Mouse (Mus musculus) NIH3T3 (cell line): ENCODE data around the gene Ndst2.

Experiments
- DNase-seq: peaks from one replicate; pipeline ENCODE4 v3.0.0-alpha.2; 2012; ENCODE audit warnings: low read depth

Gene Ndst2

DNA sequence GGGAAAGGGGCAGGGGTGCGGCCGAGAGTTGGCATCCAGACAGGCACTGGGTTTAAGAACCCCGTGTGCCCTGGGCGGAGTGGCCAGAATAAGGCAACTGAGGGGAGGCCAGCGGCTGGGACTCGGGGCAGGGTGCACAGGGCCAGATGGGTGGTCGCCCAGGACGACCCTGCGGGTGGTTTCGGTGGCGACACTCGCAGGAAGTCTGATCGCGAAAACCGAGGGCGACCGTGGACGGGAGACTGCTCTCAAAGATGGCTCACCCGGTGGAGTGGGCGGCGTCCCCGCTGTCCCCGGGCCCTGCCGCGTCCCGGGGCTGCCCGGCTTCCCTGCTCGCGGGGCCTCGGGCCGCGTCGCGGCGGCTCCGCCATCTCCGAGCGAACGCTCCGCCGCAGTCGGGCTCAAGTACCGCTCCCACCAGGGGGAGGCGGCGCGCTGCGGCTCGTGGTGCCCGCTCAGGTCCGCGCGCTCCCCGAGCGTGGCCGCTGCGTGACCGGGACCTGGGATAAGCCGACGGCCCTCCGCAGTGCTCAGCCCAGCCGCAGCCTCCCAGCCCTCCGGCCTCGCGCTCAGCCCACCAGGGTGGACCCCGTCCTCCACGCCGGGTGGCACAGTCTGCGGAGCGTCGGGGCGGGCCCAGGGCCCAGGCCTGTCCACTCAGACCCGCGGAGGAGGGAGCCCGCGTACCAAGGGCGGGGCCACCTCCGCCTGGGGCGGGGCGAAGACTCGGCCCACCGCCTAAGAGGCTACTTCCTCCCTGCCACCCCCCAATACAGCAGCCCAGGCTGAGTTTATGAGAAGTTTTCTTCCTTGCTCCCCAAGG lies at the start of gene Ndst2:
TSS of gene Ndst2 (minus strand) at position 611 of the 823 bp plus-strand sequence.
- DNase-seq = peak; percentile 94

DNA sequence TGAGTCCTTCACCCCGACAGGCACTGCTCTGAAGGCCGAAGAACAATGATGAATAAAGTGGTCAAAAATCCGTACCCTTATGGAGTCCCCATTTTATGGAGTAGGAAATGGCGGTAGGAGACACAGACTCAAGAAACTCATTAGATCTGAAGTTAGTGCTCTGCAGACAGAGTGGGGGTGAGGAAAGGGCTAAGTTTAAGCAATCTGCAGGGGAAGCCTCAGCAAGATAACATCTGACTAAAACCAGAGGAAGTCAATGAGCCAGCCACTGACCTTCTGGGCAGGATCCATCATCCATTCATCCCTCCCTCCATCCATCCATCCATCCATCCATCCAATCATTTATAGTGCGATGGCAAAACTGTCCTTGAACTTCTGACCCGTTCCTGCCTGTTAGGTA lies 49.2 kb upstream of the Ndst2 start:
- no peak for DNase-seq

DNA sequence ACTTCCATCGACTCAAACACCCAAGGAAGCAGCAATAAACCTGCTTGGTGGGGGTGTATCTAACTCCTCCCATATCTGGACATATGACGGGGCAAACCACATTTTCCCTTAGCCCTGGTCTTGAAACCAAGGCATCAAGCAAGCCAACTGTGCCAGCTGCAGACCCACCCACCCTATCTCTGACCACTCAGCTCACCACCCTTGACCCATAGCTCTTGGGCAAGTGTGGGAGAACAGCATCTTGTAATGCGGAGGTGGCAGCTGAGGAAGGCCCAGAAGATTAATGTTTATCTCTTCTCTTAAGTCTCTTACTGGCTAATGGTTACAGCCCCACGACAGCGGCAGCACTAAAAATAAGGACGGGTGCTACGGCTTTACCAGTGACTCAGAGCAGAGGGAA lies 48.5 kb upstream of the Ndst2 start:
- no peak for DNase-seq

DNA sequence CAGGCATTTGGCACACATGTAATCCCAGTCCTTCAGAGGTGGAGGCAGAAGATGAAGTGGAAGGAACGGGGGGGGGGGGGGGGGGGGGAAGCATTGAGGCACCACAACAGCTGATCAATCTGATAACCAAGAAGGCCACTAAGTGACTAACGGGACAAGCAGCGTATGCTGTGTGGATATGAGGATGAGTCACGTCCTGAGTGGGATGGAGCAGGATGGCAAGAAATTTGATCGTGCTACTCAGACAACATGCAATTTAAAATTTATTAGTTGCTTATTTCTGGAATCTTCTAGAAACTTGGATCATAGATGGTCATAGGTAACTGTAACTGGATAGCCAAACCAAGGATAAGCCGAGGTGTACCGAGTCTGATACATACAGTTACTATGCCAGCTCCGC lies 45.9 kb upstream of the Ndst2 start:
- peak; percentile 43 for DNase-seq

DNA sequence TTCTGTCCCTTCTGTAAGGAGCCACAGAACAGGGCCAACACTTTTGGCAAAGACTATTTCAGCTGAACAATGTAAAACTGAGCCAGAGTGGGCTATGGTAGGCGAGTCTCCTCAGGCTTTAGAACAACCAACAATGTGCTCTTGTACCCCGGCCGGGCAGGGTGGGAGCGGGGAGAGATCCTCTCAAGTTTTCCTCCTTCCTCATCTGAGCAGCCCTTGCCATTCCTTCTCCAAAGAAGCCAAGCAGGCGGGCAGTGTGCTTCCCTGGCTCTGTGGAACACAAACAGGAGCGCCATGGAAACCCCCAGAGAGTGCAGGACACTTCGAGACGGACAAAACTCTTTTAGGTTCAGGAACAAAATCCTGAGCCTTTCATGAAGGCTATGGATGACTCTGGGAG lies 44.1 kb upstream of the Ndst2 start:
- no peak for DNase-seq

DNA sequence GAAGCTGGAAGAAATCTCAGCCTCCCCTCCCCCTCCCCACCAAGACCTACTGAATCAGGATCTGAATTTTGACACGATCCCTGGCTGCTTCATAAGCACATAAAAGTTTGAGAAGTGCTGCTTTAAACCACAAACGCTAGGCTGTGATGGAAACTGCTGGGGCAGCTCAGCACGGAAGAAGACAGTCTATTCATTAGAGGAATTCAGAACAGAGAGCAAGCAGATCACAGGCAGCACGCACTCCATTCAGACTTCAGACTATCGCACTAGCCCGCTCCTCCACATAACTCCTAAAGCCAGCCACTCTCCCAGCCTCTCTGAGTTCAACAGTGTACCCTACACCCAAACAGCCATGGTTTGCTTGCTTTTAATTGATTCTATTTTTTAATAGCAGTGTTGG lies 41.3 kb upstream of the Ndst2 start:
- no peak for DNase-seq

DNA sequence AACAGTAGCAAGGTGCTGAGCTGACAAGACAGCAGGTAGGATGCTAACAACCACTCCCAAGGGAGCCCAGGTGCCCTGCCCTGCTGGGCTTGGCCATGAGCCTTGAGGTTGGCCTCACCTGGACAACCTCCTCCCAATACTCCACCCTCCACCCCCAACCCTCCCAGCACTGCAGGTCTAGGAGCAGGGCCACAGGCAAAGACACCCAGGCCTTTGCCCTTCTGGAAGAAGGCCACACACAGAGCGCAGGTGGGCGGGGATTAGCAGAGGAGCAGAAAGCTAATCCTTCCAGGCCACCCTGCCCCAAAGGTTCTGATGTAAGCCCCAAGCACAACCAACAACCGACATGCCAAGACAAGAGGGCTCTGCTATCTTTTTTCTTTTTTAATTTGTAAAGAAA lies 39.0 kb upstream of the Ndst2 start:
- no peak for DNase-seq

DNA sequence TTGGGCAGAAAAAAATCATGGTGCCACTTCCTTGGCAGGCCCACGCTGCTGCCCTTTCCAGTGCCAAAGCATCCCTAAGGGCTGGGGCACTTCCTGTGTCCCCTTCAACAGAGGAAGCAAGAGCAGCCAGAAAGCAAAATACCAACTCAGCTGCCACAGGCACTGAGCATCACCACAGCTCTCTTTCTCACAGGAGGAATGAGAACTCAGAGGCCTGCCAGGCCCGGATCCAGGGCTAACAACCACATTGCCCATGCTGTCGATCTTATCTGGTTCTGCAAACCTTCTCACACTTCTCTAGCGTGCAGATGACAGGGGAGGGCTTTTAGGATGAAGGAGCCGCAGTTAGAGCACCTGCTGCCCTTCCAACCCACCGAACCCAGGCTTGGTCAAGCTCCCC lies 38.4 kb upstream of the Ndst2 start:
- DNase-seq = no peak

DNA sequence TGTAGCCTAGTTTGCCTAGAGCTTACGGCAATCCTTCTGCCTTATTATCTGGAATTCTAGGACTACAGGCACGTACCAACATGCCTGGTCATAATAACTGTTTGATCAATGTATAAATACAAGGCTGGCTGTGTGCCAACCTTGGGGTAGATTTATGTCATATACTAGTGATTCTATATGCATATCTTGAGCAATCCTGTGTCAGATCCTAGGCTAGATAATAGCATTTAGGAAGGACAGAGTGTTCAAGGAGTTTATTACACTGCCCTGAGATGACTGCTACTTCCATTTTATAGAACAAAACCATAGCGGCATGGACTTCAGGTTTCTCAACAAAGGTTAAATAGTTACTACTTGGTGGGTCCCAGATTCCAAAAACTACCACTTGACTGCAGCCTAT lies 37.6 kb upstream of the Ndst2 start:
- peak; percentile 17 for DNase-seq

DNA sequence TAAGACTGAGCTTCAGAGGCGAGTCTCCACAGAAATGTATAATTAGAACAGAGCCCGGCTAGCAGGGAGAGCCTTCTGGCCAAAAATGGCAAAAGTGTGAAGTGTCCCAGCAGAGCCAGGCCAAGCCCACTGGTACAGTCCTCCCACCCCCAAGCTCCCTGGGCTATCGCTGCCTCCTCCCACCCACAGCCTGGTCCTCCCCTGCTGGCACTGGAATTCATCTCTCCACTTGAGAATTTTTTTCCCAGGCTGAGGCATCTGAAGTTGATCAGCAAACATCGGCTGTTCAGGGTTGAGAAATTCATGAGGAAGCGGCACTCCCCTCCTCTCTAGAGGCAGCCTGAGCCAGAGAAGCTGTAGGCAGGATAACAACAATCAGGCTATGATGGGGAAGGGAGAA lies 34.2 kb upstream of the Ndst2 start:
- peak; percentile 90 for DNase-seq

DNA sequence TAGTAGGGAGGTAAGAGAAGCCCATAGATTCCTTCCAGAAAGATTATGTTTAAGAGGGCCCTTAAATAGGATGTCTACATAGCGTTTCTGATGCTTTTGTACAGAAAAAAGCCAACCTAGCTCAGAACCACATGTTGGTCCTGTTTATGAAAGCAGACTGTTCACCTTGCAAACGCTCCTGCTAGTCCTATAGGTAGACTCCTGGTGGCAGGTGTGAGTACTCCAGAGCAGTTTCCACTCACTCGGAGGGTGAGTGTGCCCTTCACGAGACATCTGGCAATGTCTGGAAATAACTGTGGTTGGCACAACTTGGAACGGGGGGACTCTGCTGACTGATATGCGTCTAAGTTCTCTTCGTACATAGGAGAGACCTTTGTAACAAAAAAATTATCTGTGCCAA lies 33.6 kb upstream of the Ndst2 start:
- DNase-seq = no peak

DNA sequence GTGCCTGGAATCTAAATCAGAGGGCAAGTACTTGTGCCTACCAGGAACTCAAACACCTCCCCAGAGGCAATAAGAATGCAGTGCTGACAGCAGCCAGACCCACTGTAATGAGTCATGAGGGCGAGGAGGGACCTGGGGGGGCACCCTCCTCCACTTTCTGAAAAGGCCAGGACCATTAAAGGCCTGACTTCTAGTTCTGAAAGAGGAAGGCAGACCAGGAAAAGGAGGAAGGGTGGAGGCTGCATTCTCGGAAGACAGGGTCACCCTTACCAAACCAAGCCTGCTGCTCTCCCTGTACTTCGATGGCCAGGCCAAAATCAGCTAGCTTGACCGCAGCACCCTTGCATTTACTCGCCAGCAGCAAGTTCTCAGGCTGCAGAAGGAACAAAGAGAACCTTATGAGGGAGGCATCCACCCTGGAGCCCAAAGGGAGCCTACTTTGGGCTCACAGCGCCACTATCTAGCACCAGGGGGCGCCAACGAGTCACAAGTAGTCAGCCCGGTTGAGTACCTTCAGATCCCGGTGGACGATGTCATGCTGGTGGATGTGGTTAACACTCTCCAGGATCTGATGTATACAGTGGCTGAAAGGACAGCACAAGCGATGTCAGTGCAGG lies 31.4 kb upstream of the Ndst2 start:
- peak; percentile 98 for DNase-seq

DNA sequence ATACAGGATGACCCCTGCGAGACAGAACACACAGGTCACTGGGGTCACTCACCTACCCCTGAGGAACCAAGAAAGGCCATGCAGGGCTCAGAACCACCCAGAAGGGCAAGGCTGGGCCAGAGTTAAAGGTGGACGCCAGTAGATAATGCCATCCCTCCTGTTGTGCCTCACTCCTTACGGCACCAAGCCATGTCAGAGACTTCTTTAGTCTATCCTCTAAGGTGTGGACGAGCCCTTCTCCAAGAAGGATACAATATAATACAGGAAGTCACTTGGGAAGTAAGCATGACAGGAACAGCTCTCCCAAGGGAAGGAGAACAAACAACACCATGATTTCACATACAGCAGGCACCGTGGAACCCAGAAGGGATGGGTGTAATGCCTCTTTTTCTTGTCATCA lies 30.6 kb upstream of the Ndst2 start:
- DNase-seq = no peak

DNA sequence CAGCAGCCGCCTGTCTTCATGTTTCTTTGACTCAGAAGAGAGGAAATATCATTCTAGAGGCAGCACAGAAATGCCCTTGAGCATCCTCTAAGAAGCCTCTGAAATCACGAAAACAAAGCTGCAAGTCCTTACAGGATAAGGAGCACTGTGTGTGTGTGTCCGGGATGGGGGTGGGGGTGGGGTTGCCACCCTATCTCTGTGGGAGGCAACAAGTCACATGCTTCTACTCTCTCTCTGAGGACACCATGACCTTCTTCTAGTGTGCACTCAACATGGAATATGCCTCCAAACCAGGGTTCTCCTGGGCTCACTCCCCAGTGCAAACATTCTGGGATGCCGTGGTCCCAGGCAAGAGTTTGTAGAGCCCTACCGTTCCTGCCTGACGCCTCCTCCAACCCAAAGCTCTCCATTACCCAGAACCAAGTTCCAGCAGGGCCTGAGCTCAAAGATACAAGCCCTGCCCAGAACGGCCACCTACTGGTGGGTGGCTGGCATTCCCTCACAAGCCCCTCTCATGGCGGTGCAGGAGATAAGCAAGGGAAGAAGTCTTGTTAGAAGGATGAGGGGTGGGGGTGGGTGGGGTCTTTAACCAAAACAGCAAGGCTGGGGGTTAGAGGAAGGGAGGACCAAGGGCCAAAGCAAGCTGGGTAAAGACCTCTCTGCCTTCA lies 24.5 kb upstream of the Ndst2 start:
- DNase-seq = no peak

DNA sequence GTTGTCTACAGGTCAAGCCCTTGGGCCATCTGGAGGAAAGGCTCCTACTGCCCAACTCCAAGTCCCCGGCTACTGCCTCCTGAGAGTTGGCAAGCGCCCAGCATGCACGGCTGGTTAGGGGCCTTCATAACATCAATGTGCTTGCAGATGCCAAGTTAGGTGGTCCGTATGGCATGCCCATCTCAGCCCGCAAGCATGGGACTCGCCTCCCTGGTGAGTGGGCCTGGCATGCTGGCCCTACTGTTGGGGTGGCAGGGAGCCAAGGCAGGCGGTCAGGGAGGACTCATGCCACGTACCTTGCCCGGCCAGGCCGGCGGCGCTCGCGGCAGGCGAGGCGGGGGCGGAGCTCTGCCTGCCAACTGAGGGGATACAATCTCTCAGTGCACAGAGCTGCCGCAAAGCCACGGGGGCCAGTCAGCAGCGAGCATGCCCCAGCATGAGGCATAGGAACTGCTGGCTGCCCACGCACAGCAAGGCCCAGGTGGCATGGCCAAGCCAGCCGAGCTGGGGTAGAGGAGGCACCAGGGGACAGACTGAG lies 23.1 kb upstream of the Ndst2 start:
- DNase-seq = no peak

DNA sequence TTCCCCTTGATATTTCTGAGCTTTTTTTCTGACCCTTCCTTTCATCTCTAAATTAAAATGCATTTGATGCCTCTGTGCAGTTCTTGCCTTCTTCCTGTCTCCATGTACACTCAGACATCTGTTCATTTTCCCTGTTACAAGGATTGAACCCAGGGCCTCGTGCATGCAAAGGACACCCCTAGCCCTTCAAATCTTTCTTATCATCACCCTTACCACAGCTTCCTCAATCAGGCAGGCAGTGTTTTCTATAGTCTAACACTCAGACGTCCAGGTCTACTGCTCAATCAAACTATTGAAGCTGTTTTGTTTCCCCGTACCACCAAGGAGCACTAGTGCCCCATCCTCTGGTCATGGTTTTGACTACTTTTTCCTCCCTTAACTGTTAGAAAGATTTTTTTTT lies 19.4 kb upstream of the Ndst2 start:
- no peak for DNase-seq

DNA sequence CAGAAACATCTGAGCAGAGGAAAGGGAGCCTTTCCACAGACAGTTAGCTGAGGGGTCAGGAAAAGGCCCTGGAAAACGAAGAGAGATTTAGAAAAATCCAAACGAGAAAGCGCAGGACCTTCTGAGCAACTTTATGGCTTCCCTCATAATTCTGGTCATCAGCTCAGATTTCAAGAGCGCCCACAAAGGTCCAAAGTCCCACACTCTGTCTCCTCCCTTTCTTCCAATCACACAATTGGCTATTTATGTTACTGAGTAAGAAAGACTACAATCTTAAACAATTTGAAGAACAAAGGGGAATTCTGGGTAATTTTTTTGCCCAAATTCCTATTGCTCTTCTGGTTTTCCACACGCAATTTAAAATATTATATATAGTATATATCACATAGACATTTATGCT lies 16.1 kb upstream of the Ndst2 start:
- no peak for DNase-seq

DNA sequence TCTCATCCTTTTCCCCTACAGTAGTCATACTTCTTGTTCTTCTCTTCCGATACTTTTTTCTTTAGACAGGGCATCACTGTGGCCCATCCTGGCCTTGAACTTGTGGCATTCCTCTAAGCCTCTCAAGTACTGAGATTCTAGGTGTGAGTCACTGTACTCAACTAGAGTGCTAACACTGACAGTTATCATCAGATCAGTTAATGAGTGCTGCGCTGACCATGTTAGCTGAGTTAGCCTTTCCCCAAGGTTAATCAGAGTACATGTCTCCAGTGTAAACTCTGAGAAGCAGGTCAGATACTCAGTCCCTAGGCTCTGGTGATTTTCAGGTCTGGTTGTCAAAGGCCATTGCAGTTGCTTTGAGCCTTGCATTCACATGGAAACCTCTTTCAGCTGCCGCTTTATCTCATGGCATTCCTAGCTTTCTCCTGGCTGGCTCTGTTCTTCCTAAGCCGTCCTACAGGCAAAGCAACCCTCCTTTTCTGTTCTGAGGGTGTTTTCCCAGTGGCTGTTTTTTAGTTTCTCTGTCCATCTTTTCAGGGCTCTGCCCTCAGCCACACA lies 15.2 kb upstream of the Ndst2 start:
- no peak for DNase-seq

DNA sequence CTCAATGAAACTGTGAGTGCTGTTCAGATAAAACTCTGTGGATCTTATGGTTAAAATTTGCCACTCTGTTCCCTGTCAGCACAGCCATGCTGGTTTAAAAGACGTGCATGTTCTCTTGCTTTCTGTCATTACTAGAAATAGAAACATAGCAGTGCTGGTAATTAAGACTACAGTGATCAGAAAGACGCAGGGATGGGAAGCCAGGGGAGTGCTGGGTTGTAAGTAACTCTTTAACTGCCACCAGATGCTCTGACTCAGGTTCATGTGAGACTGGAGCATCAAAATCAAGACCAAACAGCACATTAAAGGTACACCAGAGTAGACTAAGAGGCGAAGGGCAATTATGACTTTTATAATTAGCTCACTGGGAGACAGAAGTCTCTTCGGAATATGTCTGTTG lies 14.0 kb upstream of the Ndst2 start:
- DNase-seq = no peak

DNA sequence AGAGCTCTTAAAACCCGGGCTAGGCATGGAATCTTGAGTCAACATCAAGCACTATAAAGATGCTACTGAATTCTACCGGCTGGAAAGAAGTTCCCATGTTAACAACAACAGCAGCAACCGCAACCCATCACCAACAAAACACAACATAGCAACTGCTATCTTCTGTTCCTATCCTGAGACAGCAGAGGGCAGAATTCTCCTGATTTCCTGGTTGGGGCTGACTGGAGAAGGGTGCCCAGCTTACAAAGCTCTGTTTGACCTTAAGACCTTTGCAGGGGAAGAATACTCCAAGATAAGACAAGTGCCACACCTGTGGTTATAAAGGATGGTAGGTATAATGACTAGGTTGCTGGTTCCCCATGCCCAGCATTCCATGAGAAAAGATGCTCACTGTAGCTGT lies 12.6 kb upstream of the Ndst2 start:
- no peak for DNase-seq

DNA sequence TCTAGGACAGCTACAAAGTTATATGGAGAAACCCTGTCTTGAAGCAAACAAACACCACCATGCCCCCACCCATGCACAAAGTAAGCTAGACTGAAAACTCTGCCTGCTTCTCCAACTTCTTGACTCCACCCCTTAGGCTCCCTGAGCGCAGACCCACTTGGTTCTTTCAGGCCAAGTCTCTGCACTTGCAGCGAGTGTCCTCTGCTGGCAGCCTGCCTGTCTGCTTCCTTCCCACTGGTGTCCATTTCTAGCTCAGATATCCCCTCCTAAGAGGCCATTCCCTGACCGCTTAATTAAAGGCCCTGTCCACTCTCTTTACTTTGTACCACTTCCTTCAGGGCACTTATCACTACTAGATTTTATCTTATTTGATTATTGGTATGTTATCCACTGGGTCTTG lies 9.3 kb upstream of the Ndst2 start:
- DNase-seq = no peak

DNA sequence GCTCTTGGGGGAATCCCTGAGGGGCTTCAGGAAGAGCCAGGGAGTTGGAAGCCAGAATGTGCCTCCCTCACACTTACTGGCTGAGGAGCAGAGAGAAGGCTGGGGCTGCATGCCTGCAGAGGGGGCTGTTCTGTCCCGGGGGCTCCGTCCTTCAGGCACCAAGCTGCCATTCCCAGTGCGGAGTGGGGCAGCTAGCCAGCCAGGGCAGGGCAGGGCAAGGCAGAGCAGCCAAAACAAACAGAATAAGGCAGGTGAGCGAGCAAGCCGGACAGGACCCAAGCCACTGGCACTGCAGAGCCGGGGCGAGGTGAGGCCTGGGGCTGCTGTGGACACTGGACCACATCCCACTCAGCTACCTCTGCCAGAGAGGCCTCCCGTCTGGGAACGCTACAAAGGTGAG lies 6.9 kb upstream of the Ndst2 start:
- no peak for DNase-seq

DNA sequence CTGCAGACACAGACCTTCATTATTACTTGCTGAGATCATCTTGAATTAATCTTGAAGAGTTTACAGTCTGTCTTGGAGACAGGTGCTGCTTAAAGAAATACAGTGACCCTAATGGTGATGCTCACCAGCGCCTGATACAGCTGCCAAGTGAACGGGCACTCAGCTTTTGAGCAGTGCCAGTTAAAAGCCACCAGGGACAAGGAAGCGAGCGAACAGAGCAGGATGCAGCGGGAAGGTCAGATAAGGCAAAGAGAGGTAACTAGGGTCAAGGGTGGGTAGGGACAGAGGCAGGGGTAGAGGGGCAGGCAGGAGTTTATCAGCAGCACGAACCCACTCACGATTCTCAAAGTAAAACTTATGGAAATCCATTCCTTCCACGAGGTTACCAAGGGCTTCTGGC lies 4.1 kb upstream of the Ndst2 start:
- no peak for DNase-seq
